Mouse (Mus musculus) right cerebral cortex, postnatal 10 days (tissue): ENCODE data around the gene Ppp1r13b.
A peak's percentile ranks its signal among the peaks of the same experiment; 100 is the strongest.
"Not testable (repeated sequence)": the region's sequence is repeated elsewhere in the genome, so short reads cannot be mapped to it uniquely, and the experiment has no call there.

Experiments
- DNase-seq, 2 experiments: peaks; one replicate each; pipeline ENCODE4 v3.0.0; 2021; ENCODE audit warnings: low spot score in 2 of 2

Ppp1r13b gene

DNA sequence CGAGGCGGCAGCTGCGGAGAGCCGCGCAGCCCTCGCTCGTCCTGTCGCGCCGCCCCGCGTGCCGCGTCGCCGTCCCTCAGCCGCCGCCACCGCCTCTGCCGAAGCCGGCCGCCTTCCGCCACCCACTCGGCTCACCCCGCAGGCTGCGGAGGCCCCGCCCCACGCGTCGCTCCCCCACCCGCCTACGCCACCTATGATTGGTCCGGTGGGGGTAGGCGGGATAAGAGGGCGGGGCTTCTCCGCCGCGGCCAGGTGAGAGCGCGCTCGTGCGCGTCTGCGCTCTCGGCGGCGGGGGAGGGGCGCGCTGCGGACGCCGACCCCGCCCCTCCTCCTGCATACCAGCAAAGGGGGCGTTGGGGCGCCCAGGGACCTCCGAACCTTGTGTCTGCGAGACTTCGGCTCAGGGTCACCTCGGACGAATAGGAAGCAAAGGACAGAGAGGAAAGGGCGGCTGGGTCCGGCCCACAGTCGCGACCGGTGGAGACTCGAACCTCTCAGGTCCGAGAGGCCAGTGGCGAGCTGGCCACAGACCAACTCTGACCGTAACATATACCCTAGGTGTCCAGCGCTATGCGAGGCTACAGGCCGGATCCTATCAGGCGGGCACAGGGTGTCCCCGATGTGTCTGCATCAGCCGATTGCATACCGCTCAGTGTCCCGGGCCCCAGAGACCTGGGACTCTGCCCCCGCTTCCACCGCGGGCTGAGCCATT lies at the start of gene Ppp1r13b:
Gene Ppp1r13b (minus strand): TSS at position 141 of the 712 bp plus-strand sequence.
- peak; percentile 93 to 94 for DNase-seq

DNA sequence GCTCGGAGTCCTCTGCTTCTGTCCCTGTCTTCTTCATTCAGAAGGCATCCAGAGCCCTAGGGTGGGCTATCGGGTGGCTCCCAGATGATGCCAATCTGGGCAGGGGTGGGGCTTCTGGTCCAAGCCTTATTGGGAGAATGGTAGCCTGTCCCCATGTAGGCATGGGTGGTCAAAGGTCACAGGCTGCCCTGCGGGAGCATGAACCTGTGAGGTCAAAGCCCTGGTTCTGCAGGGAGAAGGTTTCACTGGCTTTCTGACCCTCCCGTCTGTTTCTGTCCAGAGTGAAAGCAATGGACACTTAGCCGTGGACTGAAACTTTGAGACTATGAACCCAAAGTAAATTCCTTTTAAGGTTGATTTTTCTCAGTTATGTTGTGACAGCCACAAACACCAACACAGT lies 48.3 kb upstream of the Ppp1r13b start:
- DNase-seq = no peak

DNA sequence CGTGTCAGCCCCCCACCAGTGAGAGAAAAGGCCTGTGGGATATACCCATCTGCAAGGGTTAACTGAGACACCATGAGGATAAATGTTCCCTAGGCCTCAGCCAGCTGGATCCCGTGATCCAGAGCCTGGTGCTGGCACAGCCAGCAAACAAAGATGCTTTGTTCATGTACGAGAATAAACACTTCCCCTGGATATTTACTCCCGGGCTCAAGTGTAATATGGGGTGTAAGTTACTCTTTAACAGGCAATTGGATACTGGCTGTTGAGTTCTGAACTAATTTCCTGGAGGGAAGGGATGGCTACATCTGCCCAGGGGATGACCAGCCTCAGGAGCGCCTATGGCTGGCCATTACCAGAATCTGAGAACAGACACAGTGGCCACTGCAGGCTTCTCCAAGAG lies 43.8 kb upstream of the Ppp1r13b start:
- no peak for DNase-seq

DNA sequence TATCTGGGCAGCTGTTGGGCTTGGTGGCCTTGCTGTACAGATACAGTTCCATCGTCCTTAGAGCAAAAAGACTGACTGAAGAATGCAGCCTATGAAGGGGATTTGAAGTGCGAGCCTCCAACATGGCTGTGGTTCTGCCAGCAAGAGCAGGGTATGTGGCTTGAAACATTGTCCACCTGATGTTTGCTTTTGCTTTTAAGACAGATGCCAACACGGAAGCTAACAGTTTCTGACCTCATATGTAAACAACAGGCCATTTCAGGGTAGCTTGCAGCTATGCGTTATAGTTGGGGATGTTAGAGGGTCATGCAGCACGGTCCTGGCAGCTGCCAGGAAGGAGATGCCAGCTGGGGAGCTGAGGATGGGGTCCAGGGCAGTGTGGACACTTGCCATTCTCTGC lies 42.6 kb upstream of the Ppp1r13b start:
- no peak for DNase-seq

DNA sequence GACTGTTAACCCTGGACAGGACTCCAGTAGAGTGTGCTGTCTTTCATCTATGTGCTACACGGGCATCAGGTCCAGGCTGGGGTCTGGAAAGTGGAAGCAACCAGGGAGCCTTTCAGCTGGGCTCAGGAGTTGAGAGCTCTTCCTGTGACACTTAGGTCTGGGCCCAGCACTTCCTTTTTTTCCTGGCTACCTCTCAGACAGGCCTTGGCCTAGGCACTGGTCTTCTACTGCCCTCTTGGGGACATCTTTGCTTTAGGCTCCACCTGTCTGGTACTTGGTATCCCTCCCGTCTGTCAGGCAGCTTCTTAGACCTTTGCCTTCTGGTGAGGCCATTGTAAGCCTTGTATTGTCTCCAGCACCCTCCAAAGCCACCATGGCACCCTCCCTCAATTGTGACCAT lies 38.8 kb upstream of the Ppp1r13b start:
- DNase-seq = peak; percentile 53 to 58

DNA sequence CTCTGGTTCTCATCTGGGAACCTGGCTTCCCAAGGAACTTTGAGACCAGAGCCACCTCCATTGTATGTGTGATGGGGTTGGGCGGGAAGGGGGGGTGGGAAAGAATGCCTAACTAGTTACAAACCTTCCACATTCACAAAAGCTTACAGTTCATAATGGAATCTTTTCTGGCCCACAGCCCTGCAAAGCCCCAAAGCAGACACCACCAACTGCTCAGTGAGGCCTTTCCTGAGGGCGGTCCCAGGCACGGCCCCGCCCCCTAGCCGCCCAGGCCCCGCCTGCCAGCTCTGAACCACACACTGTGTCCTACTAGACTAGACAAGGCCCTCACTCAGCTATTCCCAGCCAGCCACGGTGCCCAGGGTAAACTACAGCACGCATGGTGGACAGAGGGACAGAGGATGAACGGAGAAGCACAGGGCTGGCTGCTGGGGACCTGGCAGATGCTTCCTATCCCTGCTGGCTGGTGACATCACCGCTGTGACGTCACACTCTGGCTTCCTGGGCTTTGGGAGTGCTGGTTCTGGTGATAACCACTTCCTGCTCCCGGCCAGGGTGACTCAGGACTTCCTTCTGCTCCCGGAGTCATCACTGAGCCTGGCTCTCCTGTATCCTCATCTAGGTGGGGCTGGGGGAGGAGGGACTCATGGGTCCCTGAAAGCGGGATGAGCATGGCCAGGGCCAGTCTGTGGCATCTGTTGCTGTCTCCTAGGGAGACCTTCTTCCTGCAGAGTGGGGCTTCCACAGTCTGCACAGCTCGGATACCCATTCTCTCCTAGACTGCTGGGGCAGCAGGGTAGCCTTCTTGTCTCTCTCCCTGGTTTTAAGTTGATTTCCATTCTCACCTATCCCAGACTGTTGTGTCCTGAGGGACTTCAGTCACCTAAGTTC lies 38.1 kb upstream of the Ppp1r13b start:
- DNase-seq = not testable (repeated sequence)

DNA sequence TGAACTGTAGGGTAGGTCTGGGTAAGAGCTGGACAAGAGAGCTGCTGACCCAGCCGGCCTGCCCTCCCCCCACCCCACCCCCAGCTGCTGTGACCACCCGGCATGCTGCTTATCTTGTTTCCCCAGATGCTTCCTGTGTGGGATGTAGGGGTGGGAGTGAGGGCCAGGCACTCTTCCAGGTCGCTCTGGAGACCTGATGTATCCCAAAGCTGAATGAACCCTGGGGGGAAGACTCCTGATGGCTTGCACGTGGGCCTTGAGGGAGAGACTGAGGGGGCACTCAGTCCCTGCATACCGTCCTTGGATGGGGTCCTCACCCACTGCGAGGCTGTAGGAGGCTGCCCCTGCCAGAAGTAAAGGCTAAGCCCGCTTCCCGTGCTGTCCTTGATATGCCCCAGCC lies 37.2 kb upstream of the Ppp1r13b start:
- no peak for DNase-seq

DNA sequence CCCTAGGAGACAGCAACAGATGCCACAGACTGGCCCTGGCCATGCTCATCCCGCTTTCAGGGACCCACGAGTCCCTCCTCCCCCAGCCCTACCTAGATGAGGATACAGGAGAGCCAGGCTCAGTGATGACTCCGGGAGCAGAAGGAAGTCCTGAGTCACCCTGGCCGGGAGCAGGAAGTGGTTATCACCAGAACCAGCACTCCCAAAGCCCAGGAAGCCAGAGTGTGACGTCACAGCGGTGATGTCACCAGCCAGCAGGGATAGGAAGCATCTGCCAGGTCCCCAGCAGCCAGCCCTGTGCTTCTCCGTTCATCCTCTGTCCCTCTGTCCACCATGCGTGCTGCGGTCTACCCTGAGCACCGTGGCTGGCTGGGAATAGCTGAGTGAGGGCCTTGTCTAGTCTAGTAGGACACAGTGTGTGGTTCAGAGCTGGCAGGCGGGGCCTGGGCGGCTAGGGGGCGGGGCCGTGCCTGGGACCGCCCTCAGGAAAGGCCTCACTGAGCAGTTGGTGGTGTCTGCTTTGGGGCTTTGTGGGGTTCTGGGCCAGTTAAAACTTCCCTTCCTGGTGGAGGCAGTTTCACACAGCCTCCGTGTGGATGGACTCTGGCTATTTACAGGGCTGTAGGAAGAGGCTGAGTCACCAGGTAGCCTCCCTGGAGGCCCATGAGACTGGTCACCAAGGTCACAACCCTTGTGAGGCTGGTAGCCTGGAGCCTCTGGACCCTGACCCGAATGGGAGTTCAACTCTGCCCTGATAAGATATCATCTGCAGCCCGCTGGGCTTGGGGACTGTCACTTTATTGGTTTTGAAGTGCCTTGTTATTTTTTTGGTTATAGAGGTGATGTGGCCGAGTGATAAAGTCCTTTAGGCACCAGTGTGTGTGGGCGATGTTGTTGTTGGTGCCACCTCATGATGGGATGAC lies 36.4 kb upstream of the Ppp1r13b start:
- DNase-seq = not testable (repeated sequence)

DNA sequence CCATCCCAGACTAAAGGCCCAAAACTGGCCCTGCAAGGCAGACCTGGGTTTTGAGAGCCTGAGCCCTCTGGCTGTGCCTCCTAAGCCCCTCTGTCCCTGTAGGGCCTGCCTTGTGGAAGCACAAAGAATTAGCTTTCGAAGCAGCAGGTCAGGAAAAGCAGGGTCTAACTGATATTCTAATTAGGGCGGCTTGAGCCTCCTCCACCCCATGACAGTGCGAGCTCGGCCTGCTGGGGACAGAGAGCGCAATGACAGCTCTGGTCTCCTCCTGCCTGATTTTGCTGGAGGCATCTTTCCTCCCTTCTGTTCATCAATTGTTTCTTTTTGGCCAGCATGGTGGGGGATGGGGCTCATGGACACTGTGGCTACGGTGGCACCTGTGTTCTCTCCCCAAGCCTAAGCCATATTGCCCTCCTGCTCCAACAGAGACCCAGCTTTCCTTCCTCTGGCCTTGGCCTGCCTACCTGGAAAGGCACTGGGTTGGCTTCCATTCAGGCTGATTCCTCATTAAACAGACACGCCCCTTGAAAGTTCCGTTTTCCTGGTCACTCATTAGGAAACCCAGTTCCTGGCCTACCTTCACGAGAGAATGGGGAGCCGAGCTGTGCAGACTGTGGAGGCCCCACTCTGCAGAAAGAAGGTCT lies 35.6 kb upstream of the Ppp1r13b start:
- no peak for DNase-seq

DNA sequence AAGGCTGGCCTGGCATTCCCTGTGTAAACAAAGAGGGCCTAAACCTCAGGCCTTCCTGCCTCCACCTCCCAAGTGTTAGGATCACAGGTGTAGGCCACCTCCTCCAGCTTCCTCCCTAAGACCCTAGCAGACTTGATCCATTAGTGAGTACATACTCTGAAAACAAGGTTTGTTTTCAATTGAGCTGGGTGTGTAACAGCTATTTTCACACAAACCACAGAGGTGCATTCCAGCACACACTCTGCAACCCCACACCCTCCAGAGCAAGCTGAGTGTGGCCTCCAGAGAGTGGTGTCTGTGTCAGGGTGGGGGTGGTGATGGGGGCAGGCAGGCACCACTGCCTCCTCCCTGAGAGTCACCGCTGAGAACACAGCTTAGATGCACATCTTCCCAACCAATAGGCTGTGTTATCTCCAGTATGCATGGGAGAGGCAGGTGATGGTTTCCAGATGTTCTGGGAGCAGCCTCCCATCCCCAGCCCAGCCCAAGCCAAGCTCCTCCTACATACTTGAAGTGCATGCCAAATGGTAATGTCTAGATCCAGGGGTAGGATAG lies 30.8 kb upstream of the Ppp1r13b start:
- DNase-seq = no peak

DNA sequence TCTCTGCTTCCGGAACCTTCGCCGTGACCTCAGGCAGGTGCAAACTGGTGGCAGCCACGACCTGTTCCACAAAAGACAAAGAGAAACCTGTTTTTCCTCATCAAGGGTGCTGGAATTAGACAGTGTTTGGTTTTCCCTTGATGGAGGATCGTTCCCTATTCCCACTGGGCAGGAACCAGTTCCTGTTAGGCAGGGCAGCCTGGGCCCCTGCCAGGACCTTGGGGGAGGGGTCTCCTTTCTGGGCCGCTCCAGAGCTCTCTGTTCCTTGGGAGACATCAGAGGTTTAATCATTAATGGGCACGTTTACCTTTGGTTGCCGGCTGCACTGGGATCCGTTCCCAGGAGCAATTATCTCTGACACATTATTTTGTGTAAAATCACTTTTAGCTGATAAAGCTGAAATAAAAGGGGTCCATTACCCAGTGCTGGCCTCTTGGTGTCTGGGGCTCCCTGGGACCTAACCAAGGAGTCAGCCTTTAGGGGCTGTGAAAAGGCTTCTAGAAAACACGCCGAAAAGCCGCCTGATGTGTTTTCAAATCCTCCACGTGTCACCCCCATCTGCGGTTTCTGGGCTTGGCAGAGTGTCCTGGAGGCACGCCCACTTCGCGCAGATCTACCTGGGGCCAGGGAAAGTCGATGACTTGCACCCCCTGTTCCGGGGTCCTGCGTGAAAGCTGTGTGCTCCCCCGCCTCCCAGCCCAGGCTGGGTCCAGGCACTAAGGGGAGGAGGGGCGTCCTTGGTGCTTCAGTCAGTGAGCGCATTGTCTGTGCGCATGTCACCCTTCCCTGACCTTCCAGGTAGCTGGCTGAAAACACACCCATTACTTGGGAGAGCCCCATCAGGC lies 29.0 kb upstream of the Ppp1r13b start:
- DNase-seq = peak; percentile 61 to 62

DNA sequence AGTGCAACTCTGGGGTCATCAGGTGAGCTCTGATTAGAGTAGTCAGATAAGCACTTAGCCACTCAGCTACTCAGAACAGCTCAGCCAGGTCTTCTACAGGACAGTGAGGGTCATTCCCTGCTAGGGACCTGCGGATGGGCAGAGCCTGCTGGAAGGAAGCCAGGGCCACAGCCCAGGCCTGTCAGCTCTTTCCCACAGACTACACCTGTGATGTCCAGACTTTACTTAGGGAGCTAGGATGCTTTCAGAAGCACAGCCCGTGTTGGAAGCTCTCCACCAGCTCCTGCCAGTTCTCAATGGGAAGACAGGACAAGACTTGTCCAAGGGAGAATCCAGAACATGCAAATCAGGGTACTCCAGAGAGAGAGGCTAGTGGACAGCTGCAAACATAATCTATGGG lies 26.1 kb upstream of the Ppp1r13b start:
- no peak for DNase-seq

DNA sequence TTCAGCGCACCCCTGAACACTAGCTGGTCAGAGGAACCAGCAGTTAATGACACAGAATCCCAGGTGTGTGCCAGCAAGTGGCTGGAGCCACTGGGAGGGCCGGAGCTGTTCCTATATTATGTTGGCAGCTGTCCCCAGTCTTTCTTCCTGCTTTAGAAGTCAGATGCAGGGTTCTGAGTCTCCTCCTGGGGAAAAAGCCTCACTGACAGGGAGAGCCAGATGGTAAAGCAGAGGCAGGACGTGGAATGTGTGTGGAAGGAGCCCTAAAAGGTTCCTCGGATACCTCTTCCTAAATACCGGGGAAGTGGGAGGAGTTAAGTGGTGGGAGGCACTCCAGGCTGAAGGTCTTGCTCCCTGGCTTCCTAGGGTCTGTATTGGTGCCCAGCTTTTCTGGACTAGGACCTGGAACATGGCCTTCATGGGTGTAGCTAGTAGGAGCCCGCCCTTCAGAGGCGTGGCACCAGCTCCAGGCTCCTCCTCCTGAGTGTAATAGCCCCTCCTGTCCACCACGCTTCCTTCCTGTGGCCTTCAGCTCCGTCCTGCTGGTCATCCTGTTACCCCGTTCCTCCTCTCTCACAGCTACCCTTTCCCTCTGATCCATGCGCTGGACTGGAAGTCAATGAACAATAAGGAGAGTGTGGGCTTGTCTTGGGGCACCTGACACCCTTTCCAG lies 25.3 kb upstream of the Ppp1r13b start:
- DNase-seq = no peak

DNA sequence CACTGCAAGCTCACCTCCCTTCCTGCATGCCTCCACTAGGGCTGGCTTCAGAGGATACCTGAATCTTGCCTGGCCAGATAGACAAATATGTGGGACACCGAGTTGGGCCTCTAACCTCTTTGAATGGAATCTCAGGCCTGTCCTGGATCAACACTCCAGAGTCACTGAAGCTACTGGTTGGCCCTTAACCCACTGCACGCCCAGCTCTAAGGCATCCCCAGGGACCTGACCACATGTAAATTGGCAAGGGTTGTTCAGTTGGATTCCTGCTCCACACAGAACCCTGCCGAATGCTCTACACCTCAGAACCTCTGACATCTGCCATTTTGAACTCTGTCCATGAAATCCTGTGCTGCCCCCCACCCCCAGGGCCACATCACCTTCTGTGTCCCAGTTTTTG lies 24.6 kb upstream of the Ppp1r13b start:
- DNase-seq = no peak

DNA sequence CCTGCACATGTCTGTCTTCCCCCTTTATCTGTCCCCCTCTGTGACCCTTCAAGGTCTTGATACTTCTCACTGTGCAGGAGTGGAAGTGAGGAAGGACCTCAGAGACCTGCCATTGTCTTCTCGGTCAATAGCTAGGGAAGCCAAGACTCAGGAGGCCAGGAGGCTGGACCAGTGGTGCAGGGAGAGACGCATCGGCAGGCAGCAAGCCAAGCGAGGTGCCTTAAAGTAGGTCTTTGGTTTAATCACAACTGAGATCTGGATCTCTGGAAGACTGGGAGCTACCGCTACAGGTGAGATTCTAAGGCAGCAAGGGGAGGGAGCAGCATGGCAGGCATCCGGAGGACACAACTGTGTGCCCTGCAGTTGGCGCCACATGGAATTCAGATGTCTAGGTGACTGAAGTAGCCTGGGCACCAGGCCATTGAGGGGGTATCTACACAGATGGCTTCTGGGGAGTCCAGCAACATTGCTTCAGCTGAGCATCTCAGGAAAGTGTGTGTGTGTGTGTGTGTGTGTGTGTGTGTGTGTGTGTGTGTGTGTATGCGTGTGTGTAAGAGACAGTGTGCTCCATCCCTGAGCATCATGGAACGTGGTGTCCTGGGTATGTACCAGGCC lies 23.6 kb upstream of the Ppp1r13b start:
- no peak for DNase-seq

DNA sequence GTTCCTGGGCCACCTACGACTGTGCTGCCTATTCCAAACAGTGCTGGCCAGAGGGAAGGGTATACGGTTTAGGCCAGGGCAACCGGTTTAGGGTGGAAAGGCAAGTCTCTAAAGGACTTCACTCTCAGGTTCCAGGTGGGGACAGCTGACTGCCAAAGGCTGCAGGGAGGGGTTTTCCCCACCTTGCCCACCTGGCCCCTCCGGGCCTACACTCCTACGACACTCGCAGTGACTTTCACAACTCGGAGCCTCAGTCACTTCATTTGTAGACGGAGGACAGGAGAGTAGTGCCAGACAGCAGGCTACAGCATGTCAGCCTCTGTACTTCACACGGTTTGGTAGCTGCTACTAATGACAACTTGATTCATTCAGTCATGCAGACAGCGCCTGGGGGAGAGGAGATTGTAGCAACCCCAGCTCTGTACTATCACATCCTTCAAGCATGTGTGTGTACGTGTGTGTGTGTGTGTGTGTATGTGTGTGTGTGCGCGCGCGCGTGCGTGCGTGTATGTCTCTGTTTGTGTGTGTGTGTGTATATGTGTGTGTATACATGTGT lies 20.6 kb upstream of the Ppp1r13b start:
- DNase-seq = no peak

DNA sequence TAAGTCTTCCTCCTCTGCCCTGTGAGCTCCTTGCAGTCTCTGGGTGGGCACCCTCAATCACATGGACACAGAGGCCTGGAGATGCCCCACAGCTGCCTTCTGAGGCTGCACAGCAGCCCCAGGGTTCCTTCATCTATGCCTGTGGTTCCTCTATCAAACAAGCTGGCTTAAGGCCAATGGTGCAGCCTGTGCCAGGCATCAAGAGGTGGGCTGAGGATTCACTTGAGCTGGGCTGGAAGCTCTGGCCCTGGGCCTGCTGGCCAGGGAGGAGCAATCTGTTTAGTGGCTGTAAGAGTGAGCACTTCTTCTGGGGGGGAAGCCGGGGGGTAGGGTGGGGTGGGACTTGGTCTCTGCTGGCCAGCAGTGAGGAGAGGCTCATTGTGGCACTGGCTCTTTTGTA lies 19.4 kb upstream of the Ppp1r13b start:
- DNase-seq = peak; percentile 52 to 62

DNA sequence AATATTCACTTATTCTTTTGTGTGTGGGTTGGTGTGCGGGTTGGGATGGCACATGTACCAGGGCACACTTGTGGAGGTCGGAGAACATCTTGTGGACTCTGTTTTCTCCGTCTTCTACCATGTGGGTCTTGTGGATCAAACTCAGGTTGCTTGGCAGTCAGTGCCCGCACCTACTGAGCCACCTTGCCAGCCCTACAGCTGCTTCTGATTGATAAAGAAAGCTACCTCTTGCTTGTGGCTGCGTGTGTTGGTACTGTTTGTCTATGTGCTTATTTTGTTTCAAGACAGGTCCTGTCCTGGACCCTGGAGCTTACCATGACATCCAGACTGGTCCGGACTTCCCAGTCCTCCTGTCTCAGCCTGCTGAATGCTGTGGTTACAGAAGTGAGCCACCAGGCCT lies 15.2 kb upstream of the Ppp1r13b start:
- DNase-seq = no peak

DNA sequence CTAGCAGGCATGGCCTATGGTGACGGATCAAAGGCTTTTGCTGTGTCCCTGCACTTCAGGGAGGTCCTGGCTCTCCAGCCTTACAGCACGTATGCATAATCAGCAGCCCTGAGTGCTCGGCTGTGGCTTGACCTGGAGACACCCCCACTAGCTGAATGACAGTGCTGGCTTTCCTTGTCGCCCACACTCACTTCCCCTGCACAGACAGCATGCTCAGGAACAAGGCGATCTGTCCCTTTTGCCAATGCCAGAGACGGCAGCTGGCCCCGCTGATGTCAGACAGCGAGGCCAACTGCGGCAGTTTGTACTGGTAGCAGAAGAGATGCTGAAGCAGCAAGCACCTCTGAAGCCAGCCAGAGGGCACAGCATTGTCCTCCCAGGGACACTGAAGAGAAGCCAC lies 12.1 kb upstream of the Ppp1r13b start:
- DNase-seq = peak in 1 of 2 experiments; percentile 50
